9 mouse cellular contexts compared by ENCODE assay signal in the genomic region with DNA sequence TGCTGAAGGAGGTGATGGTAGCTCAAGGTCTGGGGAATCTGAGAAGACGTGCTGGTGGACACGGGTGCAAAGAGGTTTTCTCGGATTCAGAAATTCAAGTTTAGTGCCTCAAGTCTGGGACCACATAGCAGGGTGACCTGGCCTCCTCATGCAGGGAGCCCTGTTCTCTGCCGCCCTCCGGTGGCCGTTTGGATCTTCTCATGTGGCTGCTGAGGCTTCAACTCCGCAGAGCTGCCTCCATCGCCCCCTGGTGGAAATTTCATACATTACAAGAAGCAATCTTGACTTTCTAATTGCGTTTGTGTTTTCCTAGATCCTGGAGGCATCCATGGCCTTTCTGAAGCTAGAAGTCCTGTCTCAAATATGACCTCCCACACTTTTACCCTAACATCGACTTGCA. TPM values are rescaled to one million over a fixed set of nuclear protein-coding genes. Genes with fewer than 3 reads are reported as not detected.
DNase-seq lines count a peak whose midpoint lies in the region; ATAC-seq and TF ChIP-seq lines count a peak whose summit lies in the region.
"Had no signal": no experiment of that assay in that cellular context is flagged by ENCODE, and none has a peak within 500 bp of the region (broad histone marks: within the 10 kb centered on the region; RNA-seq: fewer than 3 reads in every experiment).

No protein-coding gene starts in this region.

- TF ChIP-seq EP300 in heart, postnatal 0 days (IDR thresholded peaks at IDR 0.05; ENCODE audit: low read depth), result no peak
- no peak for TF ChIP-seq EP300 in liver, embryonic 14.5 days (IDR thresholded peaks at IDR 0.05; ENCODE audit: low read depth)

- TF ChIP-seq CTCF in E14TG2a.4 (conservative IDR thresholded peaks at IDR 0.05; ENCODE audit: low read length), result peak; percentile 96
- peak; percentile 100 for TF ChIP-seq CTCF in heart, postnatal 0 days (IDR thresholded peaks at IDR 0.05; ENCODE audit: low read depth)
- TF ChIP-seq CTCF in liver, embryonic 14.5 days (IDR thresholded peaks at IDR 0.05; ENCODE audit: low read depth), result peak; percentile 99
- TF ChIP-seq CTCF in testis, adult 2 months (IDR thresholded peaks at IDR 0.05; ENCODE audit: control insufficient read depth, insufficient read depth, insufficient replicate concordance, low read depth, low read length), result peak; percentile 99

- H3K9me3 ChIP-seq in E14TG2a.4 (ENCODE audit: low read length), result no peaks in the 10 kb centered on the region
- no peaks in the 10 kb centered on the region for H3K9me3 ChIP-seq in forebrain, embryonic 10.5 days
- H3K9me3 ChIP-seq in heart, postnatal 0 days (replicated peaks; ENCODE audit: control insufficient read depth, low read length), result no peaks in the 10 kb centered on the region
- H3K9me3 ChIP-seq in liver, embryonic 14.5 days (ENCODE audit: control insufficient read depth, low read length), result no peaks in the 10 kb centered on the region
- H3K9me3 ChIP-seq in neural tube, embryonic 13.5 days, result no peaks in the 10 kb centered on the region
- H3K9me3 ChIP-seq: limb, embryonic 15.5 days had no signal

- DNase-seq in c-Kit-positive CD71-negative TER-119-negative erythroid progenitor cells, embryonic 14.5 days (ENCODE audit: low read depth), result peak; percentile 90
- DNase-seq in forebrain, embryonic 10.5 days (ENCODE audit: extremely low spot score, low spot score), result peak; percentile 92
- DNase-seq in heart, postnatal 0 days (ENCODE audit: low spot score), result peak; percentile 84
- DNase-seq in kidney, postnatal 25 days, result peak; percentile 92 to 97
- peak; percentile 65 to 74 (median 67) for DNase-seq in liver, embryonic 14.5 days (ENCODE audit: low read depth in 3 of 3, low spot score in 3 of 3)

- peaks cover 66% of the 10 kb centered on the region for H3K27me3 ChIP-seq in E14TG2a.4 (ENCODE audit: insufficient read depth, low read length)
- peaks cover 99% of the 10 kb centered on the region for H3K27me3 ChIP-seq in forebrain, embryonic 10.5 days (ENCODE audit: poor library complexity, severe bottlenecking)
- H3K27me3 ChIP-seq in heart, postnatal 0 days (ENCODE audit: control insufficient read depth, insufficient read depth, low read length), result peaks cover 58% of the 10 kb centered on the region
- H3K27me3 ChIP-seq in liver, embryonic 14.5 days (ENCODE audit: control insufficient read depth, insufficient read depth, low read length), result peaks cover 49% of the 10 kb centered on the region
- H3K27me3 ChIP-seq in neural tube, embryonic 13.5 days, result peaks cover 76% of the 10 kb centered on the region
- peaks cover 4% of the 10 kb centered on the region for H3K27me3 ChIP-seq in testis, adult 2 months (ENCODE audit: control insufficient read depth, insufficient read depth, low read length)

- no peak overlapping the region for H3K4me3 ChIP-seq in E14TG2a.4 (replicated peaks; ENCODE audit: low read length)
- H3K4me3 ChIP-seq in forebrain, embryonic 10.5 days, result no peak overlapping the region
- H3K4me3 ChIP-seq in heart, postnatal 0 days (ENCODE audit: low read depth, low read length), result no peak overlapping the region
- no peak overlapping the region for H3K4me3 ChIP-seq in liver, embryonic 14.5 days (ENCODE audit: insufficient read depth in 1 of 2, low read depth in 2 of 2, low read length in 2 of 2)
- no peak overlapping the region for H3K4me3 ChIP-seq in neural tube, embryonic 13.5 days
- no peak overlapping the region for H3K4me3 ChIP-seq in testis, adult 2 months (ENCODE audit: control insufficient read depth, low read depth, low read length)
- H3K4me3 ChIP-seq: limb, embryonic 15.5 days had no signal

- H3K9ac ChIP-seq in heart, postnatal 0 days (replicated peaks; ENCODE audit: low read depth, low read length), result no peak overlapping the region
- no peak overlapping the region for H3K9ac ChIP-seq in liver, embryonic 14.5 days (replicated peaks)
- H3K9ac ChIP-seq in neural tube, embryonic 13.5 days, result 0 out of 2 replicates have a peak overlapping the region, but pooled peaks have one; percentile 62
- H3K9ac ChIP-seq: limb, embryonic 15.5 days had no signal

- no peaks in the 10 kb centered on the region for H3K36me3 ChIP-seq in E14TG2a.4 (ENCODE audit: insufficient read depth, low read length)
- no peaks in the 10 kb centered on the region for H3K36me3 ChIP-seq in forebrain, embryonic 10.5 days (replicated peaks)
- H3K36me3 ChIP-seq in heart, postnatal 0 days (replicated peaks; ENCODE audit: control insufficient read depth, insufficient read depth, low read length), result no peaks in the 10 kb centered on the region
- H3K36me3 ChIP-seq in liver, embryonic 14.5 days (replicated peaks; ENCODE audit: control insufficient read depth, insufficient read depth, low read depth), result no peaks in the 10 kb centered on the region
- no peaks in the 10 kb centered on the region for H3K36me3 ChIP-seq in neural tube, embryonic 13.5 days
- no peaks in the 10 kb centered on the region for H3K36me3 ChIP-seq in testis, adult 2 months (ENCODE audit: control insufficient read depth, insufficient read depth, low read length)
- H3K36me3 ChIP-seq: limb, embryonic 15.5 days had no signal

- H3K4me2 ChIP-seq in heart, postnatal 0 days (ENCODE audit: low read depth, low read length), result no peak overlapping the region
- no peak overlapping the region for H3K4me2 ChIP-seq in liver, embryonic 14.5 days (ENCODE audit: low read depth)
- no peak overlapping the region for H3K4me2 ChIP-seq in neural tube, embryonic 13.5 days
- H3K4me2 ChIP-seq: limb, embryonic 15.5 days had no signal

- no peak for TF ChIP-seq POLR2A in testis, adult 2 months (IDR thresholded peaks at IDR 0.05; ENCODE audit: control insufficient read depth, low read depth, low read length)

- peak; percentile 71 for ATAC-seq in heart, postnatal 0 days (ENCODE audit: insufficient read depth, low read depth)
- no peak for ATAC-seq in liver, embryonic 14.5 days (ENCODE audit: insufficient read depth)
- no peak for ATAC-seq in neural tube, embryonic 13.5 days (ENCODE audit: low read depth)

- no peak overlapping the region for H3K27ac ChIP-seq in forebrain, embryonic 10.5 days
- no peak overlapping the region for H3K27ac ChIP-seq in heart, postnatal 0 days (ENCODE audit: low read depth)
- H3K27ac ChIP-seq in liver, embryonic 14.5 days, result no peak overlapping the region
- peak overlapping the region; percentile 94 for H3K27ac ChIP-seq in neural tube, embryonic 13.5 days (replicated peaks)
- H3K27ac ChIP-seq in testis, adult 2 months (ENCODE audit: control insufficient read depth, insufficient read depth, low read depth, low read length), result no peak overlapping the region
- H3K27ac ChIP-seq: limb, embryonic 15.5 days had no signal

- peaks cover 42% of the 10 kb centered on the region for H3K4me1 ChIP-seq in E14TG2a.4 (replicated peaks; ENCODE audit: low read depth, low read length)
- H3K4me1 ChIP-seq in forebrain, embryonic 10.5 days, result peaks cover 58% of the 10 kb centered on the region
- H3K4me1 ChIP-seq in heart, postnatal 0 days (ENCODE audit: control insufficient read depth, insufficient read depth), result no peaks in the 10 kb centered on the region
- H3K4me1 ChIP-seq in liver, embryonic 14.5 days (replicated peaks; ENCODE audit: control insufficient read depth in 2 of 2, insufficient read depth in 2 of 2, low read length in 1 of 2), result no peaks in the 10 kb centered on the region
- H3K4me1 ChIP-seq in neural tube, embryonic 13.5 days (replicated peaks), result peaks cover 52% of the 10 kb centered on the region
- H3K4me1 ChIP-seq in testis, adult 2 months (ENCODE audit: control insufficient read depth, insufficient read depth, low read length), result peaks cover 14% of the 10 kb centered on the region

- under 1% methylated on average over 10 of the region's 10 CpGs for WGBS in forebrain, embryonic 10.5 days
- WGBS in heart, postnatal 0 days, result under 1% methylated on average over 10 of the region's 10 CpGs
- under 1% methylated on average over 10 of the region's 10 CpGs for WGBS in liver, embryonic 14.5 days (ENCODE audit: insufficient replicate concordance)
- WGBS in neural tube, embryonic 13.5 days, result 0% methylated on average over 10 of the region's 10 CpGs

RNA-seq across cellular contexts. Expression of gene Calcoco1, which starts 20.6 kb away (rescaled TPM):
- polyA plus RNA-seq in forebrain, embryonic 10.5 days (2016; fragmentation: Nextera tagmentation; extraction: Ambion mirVana), result 21.9 and 24.0 TPM in 2 replicates
- total RNA-seq in heart, postnatal 0 days (2014; rRNA removed; ENCODE audit: low replicate concordance), result 85.9 and 89.5 TPM in 2 replicates
- polyA plus RNA-seq in heart, postnatal 0 days (2015; fragmentation: Nextera tagmentation; extraction: Ambion mirVana), result 80.7 and 82.9 TPM in 2 replicates
- polyA plus RNA-seq in liver, embryonic 14.5 days (2012; rRNA removed), result 5.6 and 5.7 TPM in 2 replicates
- 8.4 TPM in 2 replicates for polyA plus RNA-seq in liver, embryonic 14.5 days (2014; fragmentation: Nextera tagmentation; extraction: Ambion mirVana)
- polyA plus RNA-seq in neural tube, embryonic 13.5 days (2015; fragmentation: Nextera tagmentation; extraction: Ambion mirVana), result 35.7 and 41.9 TPM in 2 replicates
- polyA plus RNA-seq in testis, adult 2 months (2012; rRNA removed), result 18.0 and 20.1 TPM in 2 replicates
